Mouse (Mus musculus) brain, adult 2 months (tissue): ENCODE results near the gene Per2.

Experiments used
- DNase-seq: peaks from one replicate; pipeline ENCODE4 v3.0.0; 2011; ENCODE audit warnings: low read depth, low spot score

The Per2 gene

GRCm38 (mm10) chr1:91390369-91390768, 68.8 kb downstream of the Per2 start:
- DNase-seq, result no peak

GRCm38 (mm10) chr1:91381091-91381471, 78.0 kb downstream of the Per2 start:
- no peak for DNase-seq

- DNase-seq, result peak; percentile 90
Observed at GRCm38 (mm10) chr1:91380453-91381090, 78.6 kb downstream of the Per2 start.

GRCm38 (mm10) chr1:91373414-91373835, 85.7 kb downstream of the Per2 start:
- DNase-seq, result no peak

GRCm38 (mm10) chr1:91370055-91370454, 89.1 kb downstream of the Per2 start:
- DNase-seq, result no peak

GRCm38 (mm10) chr1:91369408-91369807, 89.7 kb downstream of the Per2 start:
- DNase-seq, result no peak

- no peak for DNase-seq
Observed at GRCm38 (mm10) chr1:91367295-91367694, 91.8 kb downstream of the Per2 start.

- peak; percentile 16 for DNase-seq
Observed at GRCm38 (mm10) chr1:91366215-91367108, 92.7 kb downstream of the Per2 start, which contains the start of gene Erfe. Gene Erfe (plus strand): TSS chr1:91366430.
